Mouse (Mus musculus) MEL (cell line): ENCODE measurements around the gene Slc25a21. TPM values are rescaled to one million over a fixed set of nuclear protein-coding genes. Genes with fewer than 3 reads are reported as not detected.

ENCODE experiments used
- DNase-seq: peaks from one replicate; pipeline ENCODE4 v3.0.0; 2011; ENCODE audit warnings: low read depth, low spot score
- H3K27ac ChIP-seq: 2 replicates; pipeline ENCODE4 v1.5.1; 2012; ENCODE audit warnings: low read depth, mild to moderate bottlenecking, control low read depth, low read length, moderate library complexity; ENCODE audit not compliant: control insufficient read depth
- H3K27me3 ChIP-seq, 2 experiments: fragments of 150-350 bp in 1 of 2; sonication (generic) in 1 of 2; 2 replicates each; pipeline ENCODE4 v1.6.1; 2012; ENCODE audit warnings: low read length in 2 of 2, mild to moderate bottlenecking in 2 of 2, improper control_type of control experiment in 1 of 2, moderate library complexity in 1 of 2; ENCODE audit not compliant: insufficient read depth in 2 of 2, control insufficient read depth in 1 of 2
- H3K36me3 ChIP-seq, 2 experiments: 2 replicates each; pipeline ENCODE4 v1.6.1; 2012 to 2014; ENCODE audit warnings: low read length in 2 of 2, improper control_type of control experiment in 1 of 2, inconsistent platforms in 1 of 2, mild to moderate bottlenecking in 1 of 2; ENCODE audit not compliant: insufficient read depth in 2 of 2, control insufficient read depth in 1 of 2
- H3K4me1 ChIP-seq, 2 experiments: fragments of 150-350 bp in 1 of 2; sonication (generic) in 1 of 2; 2 replicates each; pipeline ENCODE4 v1.6.1; 2012; ENCODE audit warnings: low read length in 2 of 2, improper control_type of control experiment in 1 of 2, mild to moderate bottlenecking in 1 of 2; ENCODE audit not compliant: insufficient read depth in 2 of 2, control insufficient read depth in 1 of 2
- H3K4me3 ChIP-seq, 2 experiments: fragments of 150-350 bp in 1 of 2; sonication (generic) in 1 of 2; 2 replicates each; pipeline ENCODE4 v1.5.1; 2012; ENCODE audit warnings: low read depth in 2 of 2, low read length in 2 of 2, mild to moderate bottlenecking in 2 of 2, moderate library complexity in 2 of 2, control low read depth in 1 of 2, improper control_type of control experiment in 1 of 2; ENCODE audit not compliant: control insufficient read depth in 1 of 2, insufficient read depth in 1 of 2
- H3K79me2 ChIP-seq: 2 replicates; pipeline ENCODE4 v1.6.1; 2012; ENCODE audit warnings: mild to moderate bottlenecking, low read length, moderate library complexity; ENCODE audit not compliant: control insufficient read depth, poor library complexity, insufficient read depth
- H3K9ac ChIP-seq: 2 replicates; pipeline ENCODE4 v1.6.1; 2012; ENCODE audit warnings: low read depth, mild to moderate bottlenecking, control low read depth, low read length, moderate library complexity; ENCODE audit not compliant: control insufficient read depth, poor library complexity, severe bottlenecking
- H3K9me3 ChIP-seq: fragments of 150-350 bp; sonication (generic); replicated peaks from 2 replicates; pipeline ENCODE4 v1.6.1; 2012; ENCODE audit warnings: mild to moderate bottlenecking, low read length, improper control_type of control experiment, moderate library complexity; ENCODE audit not compliant: insufficient read depth
- E2F4 ChIP-seq: IDR thresholded peaks from 2 replicates; pipeline ENCODE4 v1.6.1; 2011; ENCODE audit warnings: low read depth, low read length, improper control_type of control experiment, borderline replicate concordance
- EP300 ChIP-seq, 2 experiments: IDR thresholded peaks; 2 replicates each; pipeline ENCODE4 v1.6.1; 2011; ENCODE audit warnings: improper control_type of control experiment in 2 of 2, low read length in 2 of 2, low read depth in 1 of 2, mild to moderate bottlenecking in 1 of 2
- ETS1 ChIP-seq: IDR thresholded peaks from 2 replicates; pipeline ENCODE4 v1.6.1; 2012; ENCODE audit warnings: low read depth, mild to moderate bottlenecking, inconsistent platforms, low read length, improper control_type of control experiment, moderate library complexity
- GATA1 ChIP-seq: IDR thresholded peaks from 2 replicates; pipeline ENCODE4 v1.6.1; 2011; ENCODE audit warnings: low read depth, low read length, improper control_type of control experiment
- HCFC1 ChIP-seq: IDR thresholded peaks from 2 replicates; pipeline ENCODE4 v1.6.1; 2012; ENCODE audit warnings: low read depth, mild to moderate bottlenecking, inconsistent platforms, low read length, improper control_type of control experiment, moderate library complexity
- KAT2A ChIP-seq: conservative IDR thresholded peaks from 2 replicates; pipeline ENCODE4 v1.6.1; 2012; ENCODE audit warnings: low read depth, low read length, improper control_type of control experiment, inconsistent platforms
- MAX ChIP-seq: IDR thresholded peaks from 2 replicates; pipeline ENCODE4 v1.6.1; 2011; ENCODE audit warnings: low read length, improper control_type of control experiment
- MXI1 ChIP-seq: IDR thresholded peaks from 2 replicates; pipeline ENCODE4 v1.6.1; 2011; ENCODE audit warnings: mild to moderate bottlenecking, low read depth, low read length, improper control_type of control experiment
- POLR2AphosphoS5 ChIP-seq: IDR thresholded peaks from 2 replicates; pipeline ENCODE4 v1.6.1; 2012; ENCODE audit warnings: low read depth, borderline replicate concordance, mild to moderate bottlenecking, inconsistent platforms, low read length, moderate library complexity, mixed read lengths
- RCOR1 ChIP-seq: IDR thresholded peaks from 2 replicates; pipeline ENCODE4 v1.6.1; 2012; ENCODE audit warnings: low read depth, mild to moderate bottlenecking, inconsistent platforms, low read length, improper control_type of control experiment
- SMC3 ChIP-seq: IDR thresholded peaks from 2 replicates; pipeline ENCODE4 v1.6.1; 2011; ENCODE audit warnings: low read depth, low read length, improper control_type of control experiment
- TCF12 ChIP-seq: IDR thresholded peaks from 2 replicates; pipeline ENCODE4 v1.6.1; 2014; ENCODE audit warnings: low read depth, mild to moderate bottlenecking, inconsistent platforms, low read length, improper control_type of control experiment, moderate library complexity
- ZC3H11A ChIP-seq: IDR thresholded peaks from 2 replicates; pipeline ENCODE4 v1.6.1; 2012; ENCODE audit warnings: low read depth, mild to moderate bottlenecking, inconsistent platforms, low read length, improper control_type of control experiment
- ZMIZ1 ChIP-seq: IDR thresholded peaks from 2 replicates; pipeline ENCODE4 v1.6.1; 2012; ENCODE audit warnings: low read depth, mild to moderate bottlenecking, inconsistent platforms, low read length, improper control_type of control experiment, moderate library complexity
- polyA plus RNA-seq, 2 experiments: library from polyadenylated mRNA; stranded (reverse) in 1 of 2; unstranded in 1 of 2; fragments of >175 nt in 1 of 2; fragments of >200 nt in 1 of 2; gene quantifications; 2 replicates each; pipeline versions ENCODE4 v1.2.1 to v1.2.4; 2012; ENCODE audit warnings: low replicate concordance in 2 of 2, low read depth in 1 of 2; ENCODE audit not compliant: insufficient read length in 2 of 2, insufficient read depth in 1 of 2, missing spikeins in 1 of 2
- total RNA-seq: library from RNA; depleted of rRNA; stranded (reverse); fragments of 300-350 nt; gene quantifications from 2 replicates; pipeline ENCODE4 v1.2.3, GENCODE M21; 2012

The Slc25a21 gene
- total and polyA plus RNA-seq, 3 experiments, result 14.7 to 18.3 TPM; not detected in 1

DNA sequence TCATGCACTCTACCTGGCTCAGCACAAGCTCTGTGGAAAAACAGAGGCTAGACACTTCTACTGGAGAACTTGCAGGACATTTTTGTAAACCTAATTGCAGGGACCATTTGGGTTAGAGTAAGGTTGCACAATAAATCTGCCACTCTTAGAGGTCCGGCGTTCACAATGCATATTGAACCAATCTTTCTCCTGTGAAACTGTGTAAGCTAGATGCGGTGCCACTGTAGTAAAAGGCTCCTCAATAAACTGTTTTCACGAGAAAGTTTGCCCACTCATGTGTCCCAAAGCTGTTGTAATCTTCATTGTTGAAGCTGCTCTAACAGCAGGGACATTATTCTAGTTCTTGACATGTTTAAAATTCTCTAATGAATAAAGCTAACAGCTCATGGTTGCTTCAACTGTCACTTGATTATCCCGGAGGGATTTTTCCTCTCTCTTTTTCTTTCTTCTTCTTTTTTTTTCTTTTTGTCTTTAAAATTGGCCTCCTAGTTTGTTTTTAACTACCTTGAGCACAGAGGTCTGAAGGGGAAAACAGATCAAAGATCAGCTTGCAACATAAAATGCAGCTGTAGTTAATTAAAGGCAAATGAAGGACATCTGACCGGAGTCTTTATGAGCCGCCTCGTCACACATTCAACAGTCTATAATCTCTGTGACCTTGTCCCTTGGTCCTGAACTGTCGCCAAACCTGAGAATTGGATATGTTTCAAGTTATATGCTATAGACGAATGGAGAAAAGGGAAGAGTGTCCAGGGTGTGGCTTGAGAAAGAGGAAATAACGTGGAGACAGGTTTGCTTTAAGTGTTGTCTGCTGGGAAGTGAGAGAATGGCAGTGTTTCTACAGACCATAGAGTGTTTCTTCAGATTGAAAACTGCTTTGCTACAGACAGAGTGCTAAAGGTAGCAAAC, 245.3 kb downstream of the Slc25a21 start:
- Histone ChIP-seq H3K79me2 (no peaks in the 10 kb centered on the region; the same call in 1 of the 2 replicates), H3K9ac (no peak overlapping the region), H3K27ac (no peak overlapping the region), H3K36me3 (peaks cover 0 to 10% of the 10 kb centered on the region in 2 experiments; a peak in 2 of 4 replicates), H3K27me3 (no peaks in the 10 kb centered on the region), H3K4me1 (peaks cover 2 to 5% of the 10 kb centered on the region in 2 experiments; a peak in 3 of 4 replicates), H3K9me3 (no peaks in the 10 kb centered on the region), H3K4me3 (no peak overlapping the region)
- TF ChIP-seq RCOR1 (0 out of 2 replicates have a peak, but pooled peaks have one; percentile 36), SMC3 (no peak), EP300 (IDR thresholded peaks at IDR 0.05; ENCODE audit: low read depth in 1 of 2, low read length in 2 of 2) (peak in 1 of 2 experiments; percentile 39; a peak in 2 of 4 replicates), E2F4 (no peak)
- DNase-seq, result peak; percentile 66

DNA sequence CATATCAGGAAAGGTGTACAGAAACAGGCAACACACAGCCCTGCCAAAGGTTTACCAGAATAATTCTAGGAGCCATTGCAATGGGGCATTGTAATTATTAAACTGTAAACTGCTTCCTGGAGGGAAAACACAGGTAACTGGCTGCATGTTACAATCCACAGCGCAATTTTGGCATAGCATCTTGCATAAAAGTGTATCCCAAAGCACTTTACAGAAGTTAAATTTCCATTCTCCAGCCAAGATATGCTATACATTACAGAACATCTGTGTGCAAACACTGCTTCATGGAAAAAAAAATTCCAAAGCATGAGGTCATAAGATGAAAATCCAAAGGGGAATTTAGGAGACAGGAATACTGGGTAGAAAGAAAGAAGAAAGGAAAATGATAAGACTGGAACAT, 253.0 kb downstream of the Slc25a21 start:
- H3K9me3 ChIP-seq, result no peaks in the 10 kb centered on the region
- no peak for DNase-seq
- H3K4me3 ChIP-seq, result no peak overlapping the region
- H3K9ac ChIP-seq, result no peak overlapping the region
- no peaks in the 10 kb centered on the region for H3K4me1 ChIP-seq
- peaks cover 0 to 2% of the 10 kb centered on the region in 2 experiments; a peak in 1 of 4 replicates for H3K36me3 ChIP-seq
- H3K27ac ChIP-seq, result no peak overlapping the region
- H3K27me3 ChIP-seq, result no peaks in the 10 kb centered on the region
- TF ChIP-seq MXI1, result no peak
- TF ChIP-seq GATA1, result no peak
- TF ChIP-seq POLR2AphosphoS5, result no peak
- no peak for TF ChIP-seq KAT2A
- no peak for TF ChIP-seq MAX
- no peak for TF ChIP-seq ZC3H11A
- TF ChIP-seq HCFC1, result no peak
- no peak for TF ChIP-seq ZMIZ1
- TF ChIP-seq ETS1, result no peak
- TF ChIP-seq TCF12, result no peak
- H3K79me2 ChIP-seq, result no peaks in the 10 kb centered on the region
